Mouse (Mus musculus) kidney, postnatal 4 days (tissue): ENCODE results near the gene Pitpnb.

Experiments
- DNase-seq, 2 experiments: peaks; one replicate each; pipeline ENCODE4 v3.0.0; 2021; ENCODE audit warnings: mixed read lengths in 2 of 2

Gene Pitpnb

DNA sequence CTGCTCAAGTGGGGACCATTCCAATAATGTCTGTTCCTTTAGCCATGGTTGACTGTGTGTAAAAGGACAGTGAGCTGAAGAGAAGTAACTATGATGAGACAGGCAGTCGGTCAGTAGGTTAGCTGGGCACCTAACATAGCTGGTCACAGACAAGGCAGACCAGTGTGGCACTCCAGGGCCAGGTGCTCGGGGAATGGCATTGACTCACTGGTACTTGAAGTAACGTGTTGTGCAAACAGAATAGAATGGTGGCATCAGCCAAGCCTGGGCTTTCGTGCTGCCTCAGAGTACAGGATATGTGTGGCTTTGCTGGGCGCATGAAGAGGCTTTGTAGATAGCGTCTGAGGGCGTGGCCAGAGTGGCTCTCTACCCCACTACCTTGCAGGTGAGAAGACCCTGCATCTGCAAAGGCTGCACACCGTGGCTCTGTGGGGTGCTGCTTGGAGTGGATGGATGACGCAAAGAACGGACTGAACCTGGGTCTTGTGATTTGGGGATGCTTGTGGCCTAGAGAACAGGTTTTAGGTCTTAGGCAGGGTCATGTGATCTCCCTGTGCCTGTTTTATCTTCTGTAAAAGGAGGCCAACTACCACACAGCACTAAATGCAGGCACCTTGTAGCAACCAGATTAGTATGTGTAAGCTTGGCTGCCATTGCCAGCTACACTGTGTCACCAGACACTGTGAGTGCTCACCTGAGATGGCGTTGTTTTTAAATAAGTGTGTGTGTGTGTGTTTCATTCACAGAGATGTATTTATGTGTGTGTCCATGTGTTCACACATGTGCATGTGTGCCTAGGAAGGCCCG lies 26.5 kb downstream of the Pitpnb start:
- DNase-seq, result no peak

GRCm38 (mm10) chr5:111360546-111360945 lies 30.0 kb downstream of the Pitpnb start:
- DNase-seq, result peak; percentile 30 to 44

DNA sequence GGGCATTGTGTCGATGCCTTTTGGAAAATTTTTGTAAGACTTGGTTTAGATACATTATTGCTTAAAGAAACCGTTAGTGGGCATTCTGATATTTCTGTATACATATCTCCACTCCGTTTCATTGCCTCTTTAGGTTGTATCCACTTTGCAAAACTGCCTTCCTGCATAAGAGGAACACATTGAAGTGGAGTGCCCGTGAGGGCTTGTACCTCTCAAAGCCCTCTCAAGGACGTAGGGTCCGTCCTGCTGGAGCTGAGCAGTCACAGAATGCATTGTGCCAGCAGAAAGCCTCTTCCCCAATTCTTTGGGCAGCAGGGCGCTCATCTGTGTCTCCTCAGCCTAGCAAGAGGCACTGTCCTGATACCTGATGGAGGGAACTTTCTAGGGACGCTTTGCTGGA lies 30.5 kb downstream of the Pitpnb start:
- DNase-seq, result no peak

DNA sequence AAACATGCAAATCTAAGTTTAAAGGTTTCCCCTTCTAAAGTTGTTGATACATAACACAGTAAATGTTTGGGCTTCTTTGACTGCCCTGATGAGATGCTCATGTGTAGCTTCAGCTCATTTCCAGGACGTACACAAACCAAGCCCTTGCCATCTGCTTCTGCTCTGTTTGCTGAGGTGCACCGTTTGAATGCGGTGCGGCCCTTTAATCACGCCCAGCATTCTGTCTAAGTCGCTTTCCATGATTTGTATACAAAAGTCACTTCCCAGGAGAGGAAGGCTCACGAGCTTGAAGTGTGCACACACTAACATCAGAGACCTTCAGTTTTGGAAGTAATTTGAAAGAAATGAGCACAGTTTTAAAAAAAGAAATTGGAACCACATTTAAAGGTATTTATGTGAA lies 31.3 kb downstream of the Pitpnb start:
- DNase-seq, result no peak

GRCm38 (mm10) chr5:111363446-111364062 lies 33.0 kb downstream of the Pitpnb start:
- DNase-seq, result no peak

DNA sequence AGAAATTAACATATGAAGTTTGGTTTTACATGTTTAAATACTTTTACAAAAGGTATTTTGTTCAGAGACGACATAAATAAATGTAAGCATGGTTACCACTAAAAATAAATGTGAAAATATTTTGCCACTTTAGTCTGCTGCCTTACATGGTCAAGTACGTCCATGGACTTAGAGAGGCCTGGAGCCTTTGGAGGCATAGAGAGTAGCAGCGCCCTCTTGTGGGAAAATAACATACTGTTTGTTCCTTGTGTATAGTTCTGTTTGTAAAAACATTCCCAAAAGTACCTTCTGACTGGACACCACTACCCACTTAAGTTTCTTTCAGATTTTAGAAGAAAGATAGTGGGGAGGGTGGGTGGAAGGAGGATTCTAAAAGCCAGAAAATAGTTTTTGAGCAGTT lies 34.0 kb downstream of the Pitpnb start:
- peak; percentile 34 to 45 for DNase-seq

DNA sequence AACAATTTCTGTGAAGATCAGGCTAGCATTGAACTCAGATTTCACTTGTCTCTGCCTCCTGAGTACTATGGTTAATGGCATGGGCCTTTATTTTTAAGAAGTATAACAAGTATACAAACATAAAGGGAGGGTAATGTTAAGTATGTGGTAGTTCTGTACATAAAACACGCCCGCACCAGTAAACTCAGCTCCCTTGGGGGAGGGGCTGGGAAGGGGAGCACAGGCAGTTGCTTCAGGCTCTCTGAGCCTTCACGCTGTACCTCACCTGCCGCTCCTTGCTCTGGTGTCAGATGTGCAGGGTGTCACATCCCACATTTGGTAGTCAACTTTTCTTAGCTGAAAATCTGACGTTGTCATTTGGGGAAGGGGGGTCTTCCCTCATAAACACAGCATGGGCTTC lies 35.6 kb downstream of the Pitpnb start:
- no peak for DNase-seq

DNA sequence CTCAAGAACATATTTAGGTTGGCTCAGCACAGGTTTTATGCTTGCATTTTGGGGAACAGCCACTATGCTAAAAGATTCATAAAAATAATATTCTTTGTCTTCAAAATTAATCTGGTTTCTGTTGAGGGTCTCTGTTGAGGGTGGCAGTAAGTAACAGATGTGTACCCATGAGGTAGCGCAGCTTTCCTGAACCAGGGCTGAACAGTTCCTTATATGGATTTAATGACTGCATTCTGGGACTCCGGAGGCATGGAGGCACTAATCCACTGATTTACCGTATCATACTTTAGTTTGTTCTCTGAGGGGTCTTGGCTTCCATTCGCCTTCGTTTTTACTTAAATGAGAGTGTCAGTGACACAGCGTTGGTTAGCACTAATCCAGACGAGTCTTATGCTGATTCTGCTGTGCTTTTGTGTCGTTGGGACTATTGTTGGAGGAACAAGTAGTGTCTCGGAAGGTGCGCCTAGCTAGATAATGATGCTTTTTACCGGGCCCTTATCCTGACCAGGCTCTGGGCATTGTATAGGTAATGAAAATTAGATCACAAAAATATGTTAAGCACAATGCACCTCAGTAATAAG lies 37.5 kb downstream of the Pitpnb start:
- DNase-seq, result no peak

- DNase-seq, result no peak
These were observed 38.0 kb downstream of the Pitpnb start for GRCm38 (mm10) chr5:111368576-111368975.

DNA sequence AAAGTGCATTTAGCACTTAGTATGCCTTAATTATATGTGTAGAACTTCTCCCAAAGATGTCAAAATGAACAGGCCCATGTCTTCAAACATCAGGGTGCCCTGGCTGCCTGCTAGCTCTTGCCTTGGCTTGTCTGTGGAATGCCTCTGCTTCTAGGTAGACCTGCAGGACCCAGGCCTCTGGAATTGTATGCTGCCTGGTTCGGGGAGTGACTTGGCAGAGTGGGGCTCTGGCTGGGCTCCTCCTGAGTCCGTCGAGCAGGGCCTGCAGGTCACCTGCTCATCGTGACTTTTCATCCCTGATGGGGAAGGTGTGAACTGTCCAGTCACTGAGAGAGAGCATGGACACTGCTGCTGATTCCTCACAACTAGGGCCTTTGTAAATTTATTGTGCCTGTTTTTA lies 45.1 kb downstream of the Pitpnb start:
- DNase-seq, result no peak

- DNase-seq, result no peak
These were observed 45.9 kb downstream of the Pitpnb start for GRCm38 (mm10) chr5:111376276-111377020.

GRCm38 (mm10) chr5:111378126-111378993 lies 47.8 kb downstream of the Pitpnb start:
- DNase-seq, result no peak

GRCm38 (mm10) chr5:111383335-111383734 lies 52.8 kb downstream of the Pitpnb start:
- no peak for DNase-seq

GRCm38 (mm10) chr5:111390911-111391310 lies 60.3 kb downstream of the Pitpnb start:
- DNase-seq, result no peak

DNA sequence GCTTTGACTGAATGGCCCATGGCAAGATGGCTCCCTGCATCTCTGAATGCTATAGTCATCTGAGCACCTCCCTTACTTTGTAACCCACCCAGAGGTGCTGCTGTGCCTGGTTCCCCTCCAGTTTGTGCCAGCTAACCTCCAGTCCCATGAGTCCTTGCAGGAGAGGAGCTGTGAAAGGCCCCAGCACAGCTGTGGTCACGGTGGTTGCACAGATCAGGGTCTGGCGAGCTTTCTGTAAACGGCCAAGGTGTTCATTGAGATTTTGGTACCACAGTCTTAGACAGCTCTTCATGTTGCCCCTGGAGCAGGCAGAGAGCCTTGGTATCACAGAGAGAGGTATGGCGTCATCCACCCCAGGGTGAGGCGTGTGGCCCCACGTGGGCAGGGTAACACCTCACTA lies 60.9 kb downstream of the Pitpnb start:
- no peak for DNase-seq

DNA sequence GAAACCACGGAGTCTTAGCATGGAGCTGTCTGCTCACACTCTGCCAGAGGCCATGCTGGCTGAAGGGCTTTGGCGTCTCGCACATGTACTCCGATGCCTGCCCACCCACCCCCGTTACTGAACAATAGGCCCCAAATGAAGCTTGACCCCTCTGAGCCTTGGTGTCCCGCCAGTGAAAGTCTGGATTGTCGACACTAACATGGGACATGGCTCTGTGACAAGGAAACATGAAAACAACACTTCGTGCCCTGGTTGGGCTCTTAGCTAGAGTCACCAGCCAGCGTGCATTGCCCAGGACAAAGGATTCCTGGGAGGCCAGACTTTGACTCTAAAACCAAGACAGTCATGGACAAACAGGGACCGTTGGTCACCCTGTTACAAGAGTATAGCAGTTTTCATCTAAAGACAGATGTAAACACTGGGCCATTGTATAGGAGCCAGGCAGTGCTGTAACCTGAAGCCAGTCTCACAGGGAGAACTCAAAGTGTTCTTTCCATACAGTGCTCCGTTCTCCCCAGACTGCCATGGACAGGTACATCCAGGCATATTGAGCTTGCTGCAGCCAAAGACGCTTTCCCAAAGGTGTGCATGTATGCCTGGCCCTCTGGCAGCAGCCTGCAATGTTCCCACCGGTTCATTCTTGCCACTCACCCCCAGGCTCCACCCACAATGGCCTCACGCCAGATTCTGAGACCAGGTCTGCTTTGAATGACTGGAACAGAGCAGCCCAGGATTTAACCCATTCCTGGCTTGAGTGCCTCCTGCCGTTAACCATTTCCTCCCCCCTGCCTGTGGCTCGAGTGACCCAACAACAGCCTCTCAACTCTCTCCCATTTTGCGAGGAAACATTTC lies 63.0 kb downstream of the Pitpnb start:
- DNase-seq, result peak; percentile 88 to 92

DNA sequence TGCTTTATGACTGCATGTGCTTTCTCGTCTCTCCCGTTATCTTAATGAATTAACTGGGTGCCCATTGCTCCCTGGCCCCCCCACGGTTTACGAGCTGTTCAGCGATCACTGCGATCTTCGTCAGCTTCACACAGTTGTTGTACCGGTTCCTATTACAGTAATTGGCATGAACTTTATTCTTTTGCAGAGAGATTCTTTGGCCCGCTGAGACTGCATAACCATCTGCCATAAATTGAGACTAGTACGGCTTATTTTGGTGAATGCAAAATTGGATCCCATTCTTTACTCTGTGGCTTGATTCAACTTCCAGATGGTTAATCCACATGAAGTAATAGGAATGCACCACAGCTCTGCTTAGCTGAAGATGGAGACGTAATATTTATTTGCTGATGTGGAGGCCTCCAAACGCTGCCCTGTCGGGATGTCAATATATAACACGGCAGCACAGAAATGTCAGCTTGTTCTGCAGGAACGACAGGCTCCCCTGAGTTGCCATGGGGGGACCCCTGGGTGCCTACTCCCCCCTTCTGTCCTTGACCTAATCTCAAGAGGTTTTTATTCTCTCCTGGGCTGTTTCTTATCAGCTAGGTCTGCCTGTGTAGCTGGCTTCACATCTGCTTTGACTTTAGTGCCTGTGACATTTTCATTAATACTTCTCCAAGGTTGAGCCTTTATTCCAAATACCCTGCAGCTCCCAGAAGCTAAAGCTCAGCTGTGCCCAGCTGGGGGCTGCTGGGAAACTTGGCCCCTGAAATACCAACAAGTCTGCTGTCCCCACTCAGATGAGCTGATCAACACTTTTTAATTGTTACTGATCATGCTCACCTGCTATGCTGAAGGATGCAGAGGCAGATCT lies 63.9 kb downstream of the Pitpnb start:
- no peak for DNase-seq

- no peak for DNase-seq
These were observed 65.2 kb downstream of the Pitpnb start for GRCm38 (mm10) chr5:111395771-111396170.

GRCm38 (mm10) chr5:111396199-111396598 lies 65.6 kb downstream of the Pitpnb start:
- no peak for DNase-seq

- no peak for DNase-seq
These were observed 67.9 kb downstream of the Pitpnb start for GRCm38 (mm10) chr5:111398471-111398870.
